ENCODE assay signal across 9 mouse cellular contexts in the genomic region with DNA sequence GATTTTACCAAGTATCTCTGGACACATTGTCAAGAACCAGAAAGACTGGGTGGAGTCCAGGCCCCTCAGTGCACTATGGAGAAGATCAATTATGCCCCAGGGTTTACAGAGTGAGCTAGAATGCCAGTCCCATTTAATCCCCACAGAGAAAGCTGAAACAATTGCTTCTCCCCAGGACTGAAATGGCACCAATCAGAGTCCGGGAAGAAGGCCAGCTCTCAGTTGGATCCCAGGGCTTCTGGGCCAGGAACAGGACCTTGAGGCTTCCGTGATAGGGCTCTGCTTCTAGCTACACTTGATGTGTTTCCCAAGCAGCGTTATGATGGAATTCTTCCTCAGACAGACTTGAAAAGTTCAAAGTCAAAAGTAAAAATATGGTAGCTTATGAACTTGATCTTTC. TPM values are rescaled to one million over a fixed set of nuclear protein-coding genes. Genes with fewer than 3 reads are reported as not detected.
DNase-seq lines count a peak whose midpoint lies in the region; ATAC-seq lines count a peak whose summit lies in the region.
"Had no signal": no experiment of that assay in that cellular context is flagged by ENCODE, and none has a peak within 500 bp of the region (broad histone marks: within the 10 kb centered on the region; RNA-seq: fewer than 3 reads in every experiment).

No protein-coding gene starts in this region.

- DNase-seq in gastrocnemius, postnatal 10 days, result peak; percentile 35
- DNase-seq in gastrocnemius, adult 8-10 months (ENCODE audit: low spot score in 2 of 2), result no peak
- DNase-seq in adrenal gland, postnatal 10 days, result peak; percentile 66
- peak; percentile 77 for DNase-seq in cerebellum, adult 8-10 months
- peak; percentile 48 to 82 for DNase-seq in layer of hippocampus, postnatal 14 days (ENCODE audit: low spot score in 2 of 2)
- no peak for DNase-seq in embryo, embryonic 9.5 days (ENCODE audit: extremely low spot score)
- DNase-seq in natural killer cell, adult 2 months (ENCODE audit: low spot score in 2 of 2), result no peak

- ATAC-seq in megakaryocyte, adult 5-6 weeks (ENCODE audit: poor library complexity, severe bottlenecking), result no peak
- ATAC-seq: midbrain, embryonic 13.5 days had no signal

RNA-seq across cellular contexts. Expression of a gene that starts 18.2 kb away (rescaled TPM):
- 10 to 100 TPM; 48.3 to 56.3 TPM for total RNA-seq in gastrocnemius, postnatal 10 days (2021)
- total RNA-seq in gastrocnemius, adult 8-10 months (2022), result 10 to 100 TPM; 16.4 to 20.4 (median 18.6) TPM
- 100 to 1,000 TPM in 1 of 2 experiments, 10 to 100 TPM in 1; 97.0 to 117 TPM for total RNA-seq in adrenal gland, postnatal 10 days (2021)
- 100 to 1,000 TPM; 126 to 134 TPM for total RNA-seq in layer of hippocampus, postnatal 14 days (2021)
- 0.13 and 0.52 TPM in 2 replicates for total RNA-seq in megakaryocyte, adult 5-6 weeks (2015)
- 0.22 and 3.1 TPM in 2 replicates for total RNA-seq in megakaryocyte, adult 5-6 weeks (2017)

Comparison
In these comparisons a context has a peak if more than half of its experiments do, and no peak if none do; other contexts are left out.
1. DNase-seq: peak in gastrocnemius, postnatal 10 days (single experiment), adrenal gland, postnatal 10 days (single experiment), cerebellum, adult 8-10 months (single experiment) and layer of hippocampus, postnatal 14 days (2 of 2); none in gastrocnemius, adult 8-10 months (0 of 2), embryo, embryonic 9.5 days (single experiment) and natural killer cell, adult 2 months (0 of 2).
2. RNA of a gene that starts 18.2 kb away (total RNA-seq): 126 to 134 TPM in layer of hippocampus, postnatal 14 days, 97.0 to 117 TPM in adrenal gland, postnatal 10 days, 48.3 to 56.3 TPM in gastrocnemius, postnatal 10 days and 16.4 to 20.4 TPM in gastrocnemius, adult 8-10 months; 0.13 to 3.1 TPM in megakaryocyte, adult 5-6 weeks; every median in the first group is over 4 times any median in the second.